Mouse (Mus musculus) left cerebral cortex, postnatal 36 days (tissue): ENCODE measurements around the gene Rpap1. TPM values are rescaled to one million over a fixed set of nuclear protein-coding genes. Genes with fewer than 3 reads are reported as not detected.

Source experiments
- DNase-seq, 2 experiments: peaks; one replicate each; pipeline ENCODE4 v3.0.0; 2021 to 2022; ENCODE audit warnings: low spot score in 2 of 2, mixed read lengths in 1 of 2
- intact Hi-C: fragments of 180-260 bp; cut with DNase I; formaldehyde crosslinking; loops from one replicate; pipeline ENCODE4 v1.15.1; 2025
- total RNA-seq, 2 experiments: library from RNA; stranded (reverse); gene quantifications; 2 replicates each; pipeline ENCODE4 v1.2.3; 2021

Rpap1 gene
- total RNA-seq, 2 experiments from 2014 or later: 19.4 to 20.6 TPM

DNA sequence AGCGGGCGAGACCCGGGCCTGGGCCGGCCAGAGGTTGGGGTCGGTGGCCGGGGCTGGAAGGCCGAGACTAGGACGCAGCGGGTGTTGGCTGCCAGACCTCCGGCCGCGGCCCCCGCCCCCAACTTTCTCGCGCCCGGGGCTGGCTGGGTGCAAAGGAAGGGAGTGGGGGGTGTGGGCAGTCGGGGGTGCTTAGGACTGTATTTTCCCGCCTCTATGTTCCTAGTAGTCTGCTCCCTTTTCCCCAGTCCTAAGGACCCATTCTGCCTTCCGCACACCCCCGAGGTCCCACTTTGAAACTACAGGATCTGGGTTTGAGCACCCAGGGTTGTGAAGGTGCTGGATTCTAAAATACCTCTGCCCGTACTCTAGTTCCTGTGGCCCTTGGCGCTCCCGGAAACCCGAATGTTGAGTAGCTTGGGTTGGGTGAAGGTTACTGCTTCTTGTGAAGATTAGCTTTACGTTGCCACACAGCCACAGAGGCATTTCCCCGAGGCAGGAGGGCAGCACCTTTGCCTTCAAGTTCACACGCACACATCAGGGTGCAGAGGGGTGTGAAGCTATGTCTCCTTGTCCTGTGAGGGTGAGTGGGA lies 12.7 kb upstream of the Rpap1 start:
- peak in 1 of 2 experiments; percentile 34 for DNase-seq
- intact Hi-C loops: loop anchor here (1.0 to 5.0 kb wide), 4 partner anchors 43 to 97 kb away; partner anchors contain the start of genes Itpka and Mga

DNA sequence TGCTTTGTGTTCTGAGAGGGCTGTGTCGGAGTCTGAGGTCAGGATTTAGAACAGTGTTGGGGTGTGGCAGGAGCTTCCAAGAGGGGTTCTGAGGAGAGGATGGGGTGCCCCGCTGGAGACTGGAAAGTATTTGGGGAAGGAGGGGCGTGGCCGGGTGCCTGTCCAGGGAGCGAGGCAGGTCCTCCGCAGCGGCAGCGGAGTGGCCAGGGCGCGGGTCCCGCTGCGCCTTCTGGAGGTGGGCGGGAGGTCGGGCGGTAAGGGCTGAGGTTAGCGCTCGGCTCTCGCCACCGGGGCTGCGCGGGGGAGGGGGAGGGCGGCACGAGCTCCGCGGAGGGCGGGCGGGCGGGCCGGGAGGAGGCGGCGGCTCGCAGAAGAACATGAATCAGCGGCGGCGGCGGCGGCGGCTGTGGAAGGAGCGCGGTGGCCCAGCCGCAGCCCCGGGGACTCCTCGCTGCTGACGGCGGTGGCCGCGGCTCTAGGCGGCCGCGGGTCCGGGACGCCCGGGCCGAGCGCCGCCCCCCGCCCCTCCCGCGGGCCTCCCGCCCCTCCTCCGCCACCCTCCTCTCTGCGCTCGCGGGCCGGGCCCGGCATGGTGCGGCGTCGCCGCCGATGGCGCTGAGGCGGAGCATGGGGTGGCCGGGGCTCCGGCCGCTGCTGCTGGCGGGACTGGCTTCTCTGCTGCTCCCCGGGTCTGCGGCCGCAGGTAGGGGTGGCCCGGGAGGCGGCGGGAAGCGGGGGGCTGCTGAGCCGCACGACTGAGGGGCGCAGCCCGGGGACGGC lies 12.0 kb upstream of the Rpap1 start:
- intact Hi-C loops: loop anchor here (1.0 to 5.0 kb wide), 3 partner anchors 57 to 98 kb away; partner anchors contain the start of genes Itpka and Mga
- DNase-seq: peak; percentile 52 to 67

GRCm38 (mm10) chr2:119798246-119798927 lies 11.1 kb upstream of the Rpap1 start:
- DNase-seq: no peak
- intact Hi-C loops: loop anchor here (2.0 to 5.0 kb wide), 2 partner anchors 56 to 74 kb away; partner anchors contain the start of gene Itpka

GRCm38 (mm10) chr2:119797279-119797783 lies 10.0 kb upstream of the Rpap1 start, which contains the start of gene Tyro3:
Gene Tyro3 (plus strand): TSS chr2:119797733.
- peak; percentile 53 to 70 for DNase-seq
- intact Hi-C loops: loop anchor here (5.0 kb wide), 1 partner anchor 75 kb away; no protein-coding TSS in a partner anchor

GRCm38 (mm10) chr2:119789996-119790395 lies 2.7 kb upstream of the Rpap1 start:
- DNase-seq: no peak
- intact Hi-C loops: loop anchor here (10.0 kb wide), 1 partner anchor 155 kb away; no protein-coding TSS in a partner anchor

DNA sequence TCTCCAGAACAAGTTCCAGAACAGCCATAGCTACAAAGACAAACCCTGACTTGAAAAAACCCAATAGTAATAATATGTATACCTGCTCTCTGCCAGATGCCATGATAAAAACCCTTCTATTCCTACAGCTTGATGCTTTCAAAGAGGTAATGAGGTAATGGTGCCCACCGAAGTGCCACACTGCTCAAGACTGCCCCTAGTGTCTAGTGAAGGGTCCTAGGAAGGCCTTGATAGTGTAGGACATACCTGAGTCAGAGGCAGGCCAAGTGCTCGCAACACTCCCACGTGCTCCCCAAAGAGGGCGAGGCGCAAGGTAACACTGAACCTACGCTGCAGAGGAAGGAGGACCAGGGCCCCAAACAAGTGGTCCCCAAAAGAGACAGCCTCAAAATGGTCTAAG lies 20.1 kb downstream of the Rpap1 start:
- intact Hi-C loops: no loop called here
- DNase-seq: no peak

GRCm38 (mm10) chr2:119763924-119764323 lies 23.4 kb downstream of the Rpap1 start:
- DNase-seq: no peak
- intact Hi-C loops: no loop called here

GRCm38 (mm10) chr2:119762276-119762675 lies 25.1 kb downstream of the Rpap1 start:
- intact Hi-C loops: no loop called here
- no peak for DNase-seq

GRCm38 (mm10) chr2:119760251-119760650 lies 27.1 kb downstream of the Rpap1 start, which contains the start of gene Ltk:
Gene Ltk (minus strand): TSS chr2:119760431.
- intact Hi-C loops: no loop called here
- DNase-seq: no peak

DNA sequence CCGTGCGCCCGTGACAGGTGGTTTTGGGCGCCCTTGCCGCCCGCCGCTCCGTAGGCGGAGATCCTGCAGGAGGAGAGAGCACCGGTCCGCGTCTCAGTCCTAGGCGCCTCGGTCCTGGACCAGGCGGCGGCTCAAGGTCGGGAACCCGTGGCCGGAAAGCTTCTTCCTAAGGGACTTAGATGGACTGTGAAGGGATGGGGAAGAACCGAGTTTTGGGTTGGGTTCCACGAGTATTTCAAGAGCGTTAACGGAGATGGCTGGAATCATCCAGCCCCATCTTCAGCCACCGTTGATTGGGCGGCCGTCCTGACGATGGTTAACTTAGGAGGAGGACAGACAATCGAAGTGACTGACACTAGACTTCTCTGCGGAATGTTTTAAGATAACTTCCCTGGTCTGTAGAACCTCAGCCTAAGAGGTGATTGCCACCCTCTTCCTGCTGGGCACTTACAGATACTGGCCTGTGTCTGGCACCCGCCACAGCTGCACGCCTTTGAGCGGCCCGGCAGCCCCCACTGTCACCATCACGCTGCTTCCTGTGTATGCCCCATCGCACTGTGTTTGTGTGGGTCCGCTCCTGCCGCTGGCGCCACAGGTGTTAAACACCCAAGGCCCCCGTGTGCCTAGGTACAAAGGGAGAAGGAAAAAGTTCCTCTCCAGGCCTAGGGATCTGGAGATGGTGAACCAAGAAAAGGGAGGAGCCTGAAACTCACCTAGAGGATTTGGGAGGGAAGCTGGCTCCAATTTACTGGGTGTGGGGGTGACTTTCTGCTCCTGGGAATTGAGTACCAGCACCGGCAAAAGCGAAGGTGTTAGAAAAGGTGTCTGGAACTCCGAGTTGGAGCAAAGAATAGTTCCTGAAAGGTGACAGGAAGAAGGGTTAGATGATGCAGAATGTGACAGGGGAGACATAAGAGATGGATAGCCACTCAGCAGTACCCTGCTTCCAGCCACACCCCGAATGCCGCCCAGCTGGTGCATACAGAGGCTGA lies 28.2 kb downstream of the Rpap1 start:
- intact Hi-C loops: no loop called here

GRCm38 (mm10) chr2:119758101-119758843 lies 29.1 kb downstream of the Rpap1 start:
- DNase-seq: peak in 1 of 2 experiments; percentile 56

More for the DNA sequence above, 28.2 kb downstream of the Rpap1 start:
- DNase-seq: peak in 1 of 2 experiments; percentile 45

GRCm38 (mm10) chr2:119757601-119758100 lies 29.7 kb downstream of the Rpap1 start:
- intact Hi-C loops: no loop called here
- DNase-seq: no peak

More at GRCm38 (mm10) chr2:119758101-119758843, 29.1 kb downstream of the Rpap1 start:
- intact Hi-C loops: no loop called here

GRCm38 (mm10) chr2:119749260-119749659 lies 38.1 kb downstream of the Rpap1 start:
- no peak for DNase-seq

GRCm38 (mm10) chr2:119747554-119747953 lies 39.8 kb downstream of the Rpap1 start:
- DNase-seq: peak; percentile 78 to 86
- intact Hi-C loops: no loop called here

More at GRCm38 (mm10) chr2:119749260-119749659, 38.1 kb downstream of the Rpap1 start:
- intact Hi-C loops: no loop called here

DNA sequence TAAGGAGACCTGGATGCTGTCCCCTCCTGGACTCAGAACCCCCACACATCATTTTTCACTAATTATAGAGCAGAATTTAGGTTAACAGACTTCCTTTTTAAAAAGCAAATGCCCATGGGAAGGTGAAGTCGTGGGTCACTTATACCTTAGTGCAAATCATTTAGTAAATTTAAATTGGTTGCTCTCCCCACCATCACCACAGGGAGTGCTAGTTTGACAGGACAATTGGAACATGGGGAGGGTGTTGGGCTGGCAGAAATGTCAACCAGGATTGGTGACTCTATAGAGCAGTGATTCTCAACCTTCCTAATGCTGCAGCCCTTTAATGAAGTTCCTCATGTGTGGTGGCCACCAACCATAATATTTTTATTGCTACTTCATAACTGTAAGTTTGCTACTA lies 42.1 kb downstream of the Rpap1 start:
- intact Hi-C loops: no loop called here
- no peak for DNase-seq

DNA sequence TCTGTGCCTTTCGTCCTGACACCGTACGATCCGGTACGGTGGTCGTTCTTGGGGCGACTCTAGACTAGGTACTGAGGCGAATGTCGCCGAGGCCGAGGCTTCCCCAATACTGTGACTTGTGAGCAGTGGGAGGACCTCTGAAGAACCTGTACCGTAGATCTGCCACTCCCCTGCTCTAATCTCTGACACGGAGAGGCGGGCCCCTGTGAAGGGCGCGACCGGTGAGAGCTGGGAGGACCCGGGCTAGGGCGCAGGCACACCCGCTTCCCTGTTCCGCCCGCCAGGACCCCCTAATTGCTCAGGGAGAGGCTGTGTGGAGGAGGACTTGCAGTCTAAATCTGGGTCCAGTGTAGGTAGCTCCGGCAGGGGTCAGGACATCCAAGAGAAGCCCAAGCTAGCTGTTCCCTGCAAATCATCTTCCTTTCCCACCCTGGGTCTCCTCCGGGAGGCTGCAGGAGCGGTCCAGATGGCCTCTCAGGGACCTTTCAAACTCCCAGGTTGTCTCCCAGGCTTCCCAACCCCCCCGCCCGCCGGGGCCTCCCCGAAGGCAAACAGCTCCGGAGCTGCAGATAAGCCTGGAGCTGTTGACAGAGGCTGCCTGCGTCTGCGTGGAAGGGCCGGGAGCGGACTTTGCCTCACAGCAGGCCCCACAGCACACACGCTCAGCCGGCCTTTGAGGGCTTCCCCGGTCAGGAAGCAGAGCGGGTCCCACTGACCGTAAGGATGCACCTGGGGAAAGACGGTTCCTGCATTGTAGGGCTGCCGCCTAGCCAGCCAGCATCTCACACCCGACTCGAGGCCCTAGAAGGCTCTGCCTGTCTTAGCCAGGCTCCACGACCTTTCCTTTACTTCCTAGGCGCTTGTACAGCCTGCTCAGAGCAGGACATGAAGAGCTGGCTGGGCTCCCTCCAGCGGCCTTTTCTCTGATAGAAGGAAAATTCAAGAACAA lies 42.9 kb downstream of the Rpap1 start:
- no peak for DNase-seq
- intact Hi-C loops: no loop called here

DNA sequence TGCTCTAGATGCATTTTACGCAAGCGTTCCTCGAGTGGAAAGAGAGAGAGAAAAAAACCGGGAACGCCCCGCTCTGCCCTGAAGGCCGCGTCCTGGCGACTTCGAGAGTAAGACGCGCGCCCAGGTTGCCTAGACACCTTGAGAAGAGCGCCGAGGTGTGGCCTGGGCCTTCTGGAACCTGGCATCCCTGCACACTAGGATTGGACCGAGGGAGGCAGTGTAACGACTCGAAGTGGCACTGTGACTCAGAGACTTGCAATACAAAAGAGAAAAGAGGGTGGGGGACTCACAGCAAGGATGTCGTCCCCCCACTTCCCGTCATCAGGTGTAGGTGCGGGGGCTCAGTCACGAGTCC lies 43.6 kb downstream of the Rpap1 start:
- no peak for DNase-seq
- intact Hi-C loops: loop anchor here (2.0 kb wide), 1 partner anchor 55 kb away; no protein-coding TSS in a partner anchor
